Mouse (Mus musculus) heart, embryonic 10.5 days (tissue): ENCODE data around the gene Appbp2. TPM values are rescaled to one million over a fixed set of nuclear protein-coding genes. Genes with fewer than 3 reads are reported as not detected.

Experiments
- polyA plus RNA-seq: library from polyadenylated mRNA; unstranded; fragments of >200 nt; fragmentation: Nextera tagmentation; extraction: Ambion mirVana; gene quantifications from 2 replicates; pipeline ENCODE4 v1.2.1, GENCODE M21; 2016

Appbp2 gene
- polyA plus RNA-seq, 1 experiment from 2014 or later = 46.8 TPM

Other genes with a start within 250 kb of the Appbp2 start
- gene Usp32, start 95.0 kb downstream of the Appbp2 start, polyA plus RNA-seq = 4.3 and 5.0 TPM in 2 replicates
- gene 1700125H20Rik, start 64.7 kb downstream of the Appbp2 start, polyA plus RNA-seq = not detected in 2 replicates
- 15.0 and 17.7 TPM in 2 replicates for gene Ppm1d, start 76.1 kb upstream of the Appbp2 start, polyA plus RNA-seq
- 20.1 and 22.4 TPM in 2 replicates for gene Bcas3, start 118.0 kb upstream of the Appbp2 start, polyA plus RNA-seq